Mouse (Mus musculus): Measurements from ENCODE around the gene Terf2. TPM values are rescaled to one million over a fixed set of nuclear protein-coding genes. Genes with fewer than 3 reads are reported as not detected.

The Terf2 gene
- polyA plus RNA-seq, 1 experiment: not detected

DNA sequence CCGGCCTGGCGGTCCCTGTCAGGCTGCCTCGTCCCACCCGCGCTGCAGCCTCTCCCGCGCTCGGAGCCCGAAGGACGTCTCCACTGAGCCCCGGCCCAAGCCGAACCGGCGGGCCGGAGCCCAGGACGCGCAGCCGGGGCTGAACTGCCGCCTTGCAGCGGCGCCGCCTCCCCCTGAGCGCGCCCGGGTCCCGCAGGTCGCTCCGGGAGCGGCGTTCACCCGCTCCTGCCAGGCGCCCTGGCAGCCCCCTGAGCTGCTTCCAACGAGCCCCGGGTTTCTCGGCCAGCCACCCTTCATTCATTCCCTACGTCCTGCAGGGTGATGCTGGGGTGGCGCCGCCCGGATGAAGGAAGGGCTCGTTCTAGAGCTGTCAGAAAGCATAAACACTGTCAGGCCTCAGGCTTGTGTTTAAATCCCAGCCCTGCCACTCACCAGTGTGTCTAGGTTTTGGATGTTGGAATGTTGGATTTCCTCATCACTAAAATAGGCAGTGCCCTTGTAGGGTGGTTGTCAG is 64.7 kb downstream of the Terf2 start:
- 0 out of 2 replicates have a peak overlapping the region, but pooled peaks have one; percentile 4 for H3K27ac ChIP-seq (ENCODE audit: insufficient read depth, low read depth, low read length)
- peaks cover 9% of the 10 kb centered on the region for H3K4me1 ChIP-seq (ENCODE audit: control insufficient read depth, insufficient read depth, low read length)
- under 1% methylated on average over 40 of the region's 40 CpGs for WGBS
- TF ChIP-seq POLR2A (IDR thresholded peaks at IDR 0.05; ENCODE audit: insufficient read depth, low read depth, low read length) (no peak), CTCF (IDR thresholded peaks at IDR 0.05; ENCODE audit: insufficient read depth, low read depth, low read length) (no peak)
- H3K4me3 ChIP-seq (ENCODE audit: insufficient read depth, low read depth, low read length): peak overlapping the region; percentile 84

DNA sequence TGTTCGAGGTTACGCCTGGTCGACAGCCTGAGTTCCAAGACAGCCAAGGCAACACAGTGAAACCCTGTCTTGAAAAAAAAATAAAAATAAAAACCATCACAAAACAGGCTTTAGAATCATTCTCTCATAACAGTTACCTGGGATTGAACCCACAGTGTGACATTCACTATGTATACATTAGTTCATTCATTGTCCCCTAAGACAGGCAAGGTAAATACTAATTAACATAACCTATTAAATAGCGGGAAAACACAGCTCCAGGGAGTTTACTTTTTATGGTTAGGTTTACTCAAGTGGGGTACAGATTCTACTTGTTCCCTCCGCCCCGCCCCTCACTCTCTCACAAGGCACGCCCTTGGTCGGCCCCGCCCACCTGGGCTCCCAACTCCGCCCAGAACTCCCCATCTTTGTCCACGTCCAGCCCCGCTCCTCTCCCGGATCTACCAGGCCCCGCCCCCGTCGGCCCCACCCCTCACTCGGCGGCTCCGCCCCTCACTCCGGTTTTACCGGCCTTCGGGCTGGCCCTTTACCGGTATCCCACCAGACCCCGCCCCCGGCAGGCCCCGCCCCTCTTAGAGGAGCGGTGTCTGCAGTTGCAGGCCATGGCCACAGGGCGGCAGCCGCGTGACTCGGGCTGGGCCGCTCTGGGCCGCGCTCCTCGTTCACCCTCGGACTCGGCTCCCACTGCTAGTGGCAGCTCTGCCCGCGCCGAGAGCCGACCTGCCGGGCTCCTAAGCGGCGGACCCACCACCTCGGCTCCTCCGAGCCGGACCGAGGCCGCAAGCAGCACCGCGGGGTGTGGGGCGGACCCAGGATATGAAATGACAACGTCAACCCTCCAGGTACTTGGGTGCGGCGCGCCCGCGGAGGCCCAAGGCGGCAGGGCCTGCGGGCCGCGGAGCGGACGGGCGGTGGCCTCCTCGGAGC is 65.4 kb downstream of the Terf2 start, which contains the start of gene Vps4a:
TSS of gene Vps4a (plus strand) at position 573 of the 927 bp plus-strand sequence.
- H3K4me1 ChIP-seq (ENCODE audit: control insufficient read depth, insufficient read depth, low read length): peaks cover 9% of the 10 kb centered on the region
- H3K4me3 ChIP-seq (ENCODE audit: insufficient read depth, low read depth, low read length): peak within 1 kb of the TSS; percentile 84
- TF ChIP-seq POLR2A (IDR thresholded peaks at IDR 0.05; ENCODE audit: insufficient read depth, low read depth, low read length): peak; percentile 74
- TF ChIP-seq CTCF (IDR thresholded peaks at IDR 0.05; ENCODE audit: insufficient read depth, low read depth, low read length): peak; percentile 77
- H3K27ac ChIP-seq (ENCODE audit: insufficient read depth, low read depth, low read length): 0 out of 2 replicates have a peak within 1 kb of the TSS, but pooled peaks have one; percentile 4
- 4% methylated on average over 66 of the region's 66 CpGs for whole genome bisulfite sequencing

DNA sequence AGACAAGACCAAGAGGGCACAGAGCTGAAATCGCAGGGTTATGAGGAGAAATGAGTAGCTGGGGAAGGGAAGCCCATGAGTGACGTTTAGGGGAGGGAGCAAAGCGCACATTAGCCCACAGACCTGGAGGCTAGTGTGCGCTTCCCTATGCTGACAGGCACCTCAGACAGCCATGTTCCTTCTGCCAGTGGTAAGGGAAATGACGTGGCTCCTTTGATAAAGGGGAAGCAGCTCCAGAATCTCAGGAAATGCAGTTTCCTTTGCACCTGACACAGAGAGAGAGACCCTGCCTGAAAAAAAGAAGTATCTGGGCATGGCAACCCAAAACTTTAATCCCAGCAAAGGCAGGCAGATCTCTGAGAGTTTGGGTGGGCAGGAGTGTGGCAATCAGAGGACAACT is 66.3 kb downstream of the Terf2 start:
- H3K27ac ChIP-seq (ENCODE audit: insufficient read depth, low read depth, low read length): no peak overlapping the region
- H3K4me1 ChIP-seq (ENCODE audit: control insufficient read depth, insufficient read depth, low read length): peaks cover 5% of the 10 kb centered on the region
- no peak overlapping the region for H3K4me3 ChIP-seq (ENCODE audit: insufficient read depth, low read depth, low read length)
- no peak for TF ChIP-seq CTCF (IDR thresholded peaks at IDR 0.05; ENCODE audit: insufficient read depth, low read depth, low read length)
- TF ChIP-seq POLR2A (IDR thresholded peaks at IDR 0.05; ENCODE audit: insufficient read depth, low read depth, low read length): no peak
- 73% methylated on average over 5 of the region's 5 CpGs for WGBS

DNA sequence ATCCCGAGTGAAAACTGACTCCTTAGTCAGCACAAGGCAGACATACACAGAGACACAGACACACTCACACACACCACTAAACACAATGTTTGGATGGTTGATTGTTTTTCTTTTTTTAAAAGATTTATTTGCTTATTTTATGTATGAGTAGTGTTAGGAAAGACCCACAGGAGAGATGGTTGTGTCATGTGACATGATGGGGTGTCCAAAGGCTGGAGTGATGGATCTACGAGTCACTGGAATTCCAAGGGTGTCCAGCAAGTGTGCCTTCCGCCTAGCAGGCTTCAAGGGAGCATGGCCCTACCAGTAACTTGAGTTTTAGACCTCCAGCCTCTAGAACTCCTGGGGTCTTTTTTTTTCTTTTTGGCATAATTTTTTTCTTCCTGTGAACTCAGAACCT is 67.0 kb downstream of the Terf2 start:
- TF ChIP-seq POLR2A (IDR thresholded peaks at IDR 0.05; ENCODE audit: insufficient read depth, low read depth, low read length): no peak
- no peak for TF ChIP-seq CTCF (IDR thresholded peaks at IDR 0.05; ENCODE audit: insufficient read depth, low read depth, low read length)
- no peak overlapping the region for H3K4me3 ChIP-seq (ENCODE audit: insufficient read depth, low read depth, low read length)
- 82% methylated on average over 3 of the region's 3 CpGs for WGBS
- H3K4me1 ChIP-seq (ENCODE audit: control insufficient read depth, insufficient read depth, low read length): peaks cover 5% of the 10 kb centered on the region
- no peak overlapping the region for H3K27ac ChIP-seq (ENCODE audit: insufficient read depth, low read depth, low read length)

DNA sequence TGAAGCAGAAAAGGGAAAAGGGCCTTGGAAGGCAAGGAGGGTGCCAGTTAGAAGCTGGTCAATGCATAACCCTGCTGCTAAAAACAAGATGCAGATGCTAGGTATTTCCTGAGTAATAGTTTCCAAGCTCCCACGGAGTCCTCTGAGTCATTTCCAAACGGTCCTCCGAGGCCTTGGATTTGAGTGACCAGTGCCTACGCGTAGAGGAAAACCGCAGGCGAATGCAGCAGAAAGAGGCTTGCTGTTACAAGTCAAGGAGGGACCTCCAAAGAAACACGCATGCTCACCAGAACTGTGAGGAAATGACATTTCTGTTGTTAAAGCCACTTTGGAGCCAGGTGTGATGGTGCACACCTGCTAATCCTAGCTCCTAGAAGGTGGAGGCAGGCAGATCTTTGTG is 72.9 kb downstream of the Terf2 start:
- Histone ChIP-seq H3K27ac (ENCODE audit: insufficient read depth, low read depth, low read length) (no peak overlapping the region), H3K4me3 (ENCODE audit: insufficient read depth, low read depth, low read length) (no peak overlapping the region), H3K4me1 (ENCODE audit: control insufficient read depth, insufficient read depth, low read length) (no peaks in the 10 kb centered on the region)
- 92% methylated on average over 8 of the region's 8 CpGs for WGBS
- TF ChIP-seq POLR2A (IDR thresholded peaks at IDR 0.05; ENCODE audit: insufficient read depth, low read depth, low read length) (no peak), CTCF (IDR thresholded peaks at IDR 0.05; ENCODE audit: insufficient read depth, low read depth, low read length) (no peak)

Other genes with a start within 250 kb of the Terf2 start
- not detected in 2 replicates for gene Has3, start 226.3 kb downstream of the Terf2 start, polyA plus RNA-seq (2012; ENCODE audit: insufficient read depth, insufficient read length, low replicate concordance, missing spikeins)
- gene Utp4, start 202.9 kb downstream of the Terf2 start, polyA plus RNA-seq (2012; ENCODE audit: insufficient read depth, insufficient read length, low replicate concordance, missing spikeins): not detected in 2 replicates
- gene Sntb2, start 160.8 kb downstream of the Terf2 start, polyA plus RNA-seq (2012; ENCODE audit: insufficient read depth, insufficient read length, low replicate concordance, missing spikeins): not detected in 2 replicates
- not detected in 2 replicates for gene Vps4a, start 65.3 kb downstream of the Terf2 start, polyA plus RNA-seq (2012; ENCODE audit: insufficient read depth, insufficient read length, low replicate concordance, missing spikeins)
- gene Pdf, start 47.9 kb downstream of the Terf2 start, polyA plus RNA-seq (2012; ENCODE audit: insufficient read depth, insufficient read length, low replicate concordance, missing spikeins): not detected in 2 replicates
- gene Cog8, start 39.9 kb downstream of the Terf2 start, polyA plus RNA-seq (2012; ENCODE audit: insufficient read depth, insufficient read length, low replicate concordance, missing spikeins): not detected in 2 replicates
- not detected in 2 replicates for gene Nip7, start 39.7 kb downstream of the Terf2 start, polyA plus RNA-seq (2012; ENCODE audit: insufficient read depth, insufficient read length, low replicate concordance, missing spikeins)
- not detected in 2 replicates for gene Tmed6, start 30.9 kb downstream of the Terf2 start, polyA plus RNA-seq (2012; ENCODE audit: insufficient read depth, insufficient read length, low replicate concordance, missing spikeins)
- 106 TPM in 1 of 2 replicates, not detected in the other for gene Cyb5b, start 54.1 kb upstream of the Terf2 start, polyA plus RNA-seq (2012; ENCODE audit: insufficient read depth, insufficient read length, low replicate concordance, missing spikeins)
- gene Nfat5, start 196.9 kb upstream of the Terf2 start, polyA plus RNA-seq (2012; ENCODE audit: insufficient read depth, insufficient read length, low replicate concordance, missing spikeins): 64.6 and 239 TPM in 2 replicates

All from olfactory bulb, adult 2 months (tissue).